Comparison of ENCODE assay signal across 24 mouse cellular contexts in genomic region chr8:83625676-83626299, GRCm38 (mm10). TPM values are rescaled to one million over a fixed set of nuclear protein-coding genes. Genes with fewer than 3 reads are reported as not detected.
A peak's percentile ranks its signal among the peaks of the same experiment; 100 is the strongest.
DNase-seq lines count a peak whose midpoint lies in the region; ATAC-seq and TF ChIP-seq lines count a peak whose summit lies in the region.
"Had no signal": no experiment of that assay in that cellular context is flagged by ENCODE, and none has a peak within 500 bp of the region (broad histone marks: within the 10 kb centered on the region; RNA-seq: fewer than 3 reads in every experiment).

No protein-coding gene starts in this region.

- H3K36me3 ChIP-seq in liver, embryonic 14.5 days (replicated peaks; ENCODE audit: control insufficient read depth, insufficient read depth, low read depth), result no peaks in the 10 kb centered on the region
- H3K36me3 ChIP-seq: embryonic facial prominence, embryonic 13.5 days; heart, embryonic 13.5 days; limb, embryonic 15.5 days had no signal

- TF ChIP-seq CTCF in liver, embryonic 14.5 days (IDR thresholded peaks at IDR 0.05; ENCODE audit: low read depth), result no peak

- H3K4me2 ChIP-seq in liver, embryonic 14.5 days (ENCODE audit: low read depth), result peak overlapping the region; percentile 43
- H3K4me2 ChIP-seq: embryonic facial prominence, embryonic 13.5 days; heart, embryonic 13.5 days; limb, embryonic 15.5 days; midbrain, embryonic 11.5 days had no signal

- WGBS in liver, embryonic 14.5 days (ENCODE audit: insufficient replicate concordance), result 40% methylated on average over 6 of the region's 6 CpGs

- no peak overlapping the region for H3K4me3 ChIP-seq in liver, embryonic 14.5 days (ENCODE audit: insufficient read depth in 1 of 2, low read depth in 2 of 2, low read length in 2 of 2)
- H3K4me3 ChIP-seq: embryonic facial prominence, embryonic 13.5 days; heart, embryonic 13.5 days; limb, embryonic 15.5 days had no signal

- H3K27ac ChIP-seq in liver, embryonic 14.5 days, result peak overlapping the region; percentile 35; the same call in 1 of the 2 replicates
- H3K27ac ChIP-seq: embryonic facial prominence, embryonic 13.5 days; heart, embryonic 13.5 days; limb, embryonic 15.5 days had no signal

- peak; percentile 80 for DNase-seq in heart, adult 11 months
- DNase-seq in heart, adult 8-10 months (ENCODE audit: low spot score), result no peak
- DNase-seq in liver, embryonic 14.5 days (ENCODE audit: low read depth in 3 of 3, low spot score in 3 of 3), result peak in 2 of 3 experiments; percentile 40 to 70
- no peak for DNase-seq in left cerebral cortex, postnatal 10 days (ENCODE audit: extremely low spot score in 1 of 2, low spot score in 2 of 2)
- DNase-seq in urinary bladder, adult 18-20 months (ENCODE audit: low spot score in 2 of 2), result no peak
- no peak for DNase-seq in adrenal gland, postnatal 36 days
- DNase-seq: adrenal gland, postnatal 10 days; cerebellum, adult 11 months; cerebellum, postnatal 25 days; embryo, embryonic 11 days; gastrocnemius, postnatal 14 days; heart, adult 18-20 months; heart, postnatal 14 days; kidney, postnatal 4 days; right cerebral cortex, postnatal 4 days had no signal

- H3K9ac ChIP-seq in liver, embryonic 14.5 days (replicated peaks), result no peak overlapping the region
- H3K9ac ChIP-seq: embryonic facial prominence, embryonic 13.5 days; heart, embryonic 13.5 days; limb, embryonic 15.5 days had no signal

- ATAC-seq in erythroblast, adult 5-6 weeks (replicated peaks; ENCODE audit: low FRiP score, poor library complexity, severe bottlenecking), result peak; percentile 56
- peak; percentile 77 for ATAC-seq in liver, embryonic 14.5 days (ENCODE audit: insufficient read depth)
- ATAC-seq in activated CD4-positive, CD25-positive, alpha-beta regulatory T cell, adult 4 months, result no peak
- ATAC-seq: CD4-positive, CD25-positive, alpha-beta regulatory T cell, adult 4 months; forebrain, embryonic 16.5 days; intestine, postnatal 0 days had no signal

- H3K27me3 ChIP-seq in liver, embryonic 14.5 days (ENCODE audit: control insufficient read depth, insufficient read depth, low read length), result no peaks in the 10 kb centered on the region
- H3K27me3 ChIP-seq: embryonic facial prominence, embryonic 13.5 days; limb, embryonic 15.5 days had no signal

- intact Hi-C loops in left cerebral cortex, postnatal 10 days (cut with DNase I), result no loop called here

- peaks cover 36 to 41% of the 10 kb centered on the region in 2 experiments for H3K4me1 ChIP-seq in liver, embryonic 14.5 days (replicated peaks; ENCODE audit: control insufficient read depth in 2 of 2, insufficient read depth in 2 of 2, low read length in 1 of 2)
- H3K4me1 ChIP-seq: embryonic facial prominence, embryonic 13.5 days had no signal

- peak; percentile 91 for TF ChIP-seq EP300 in liver, embryonic 14.5 days (IDR thresholded peaks at IDR 0.05; ENCODE audit: low read depth)

- no peaks in the 10 kb centered on the region for H3K9me3 ChIP-seq in liver, embryonic 14.5 days (ENCODE audit: control insufficient read depth, low read length)
- H3K9me3 ChIP-seq: embryonic facial prominence, embryonic 13.5 days; heart, embryonic 13.5 days; limb, embryonic 15.5 days had no signal

RNA-seq across cellular contexts. Expression of gene Dnajb1, which starts 17.8 kb away (rescaled TPM):
- 10 to 100 TPM; 11.0 to 14.2 (median 12.6) TPM for total RNA-seq in heart, adult 8-10 months (2022)
- 12.9 and 25.7 TPM in 2 replicates for total RNA-seq in erythroblast, adult 5-6 weeks (2015; ENCODE audit: low replicate concordance)
- 15.6 and 19.5 TPM in 2 replicates for total RNA-seq in erythroblast, adult 5-6 weeks (2017; ENCODE audit: low replicate concordance)
- polyA plus RNA-seq in liver, embryonic 14.5 days (2012; rRNA removed), result 26.1 and 32.7 TPM in 2 replicates
- 37.6 and 37.8 TPM in 2 replicates for polyA plus RNA-seq in liver, embryonic 14.5 days (2014; fragmentation: Nextera tagmentation; extraction: Ambion mirVana)
- total RNA-seq in left cerebral cortex, postnatal 10 days (2021), result 10 to 100 TPM; 35.9 to 36.3 TPM
- total RNA-seq in adrenal gland, postnatal 36 days (2021), result 10 to 100 TPM; 38.5 to 57.2 TPM
- 10 to 100 TPM; 40.7 to 44.0 TPM for polyA plus RNA-seq in activated CD4-positive, CD25-positive, alpha-beta regulatory T cell, adult 4 months (2017; shearing (Covaris generic))

RNA-seq across cellular contexts. Expression of gene Tecr, which starts 18.0 kb away (rescaled TPM):
- 100 to 1,000 TPM; 539 to 688 (median 589) TPM for total RNA-seq in heart, adult 8-10 months (2022)
- 130 and 150 TPM in 2 replicates for total RNA-seq in erythroblast, adult 5-6 weeks (2015; ENCODE audit: low replicate concordance)
- total RNA-seq in erythroblast, adult 5-6 weeks (2017; ENCODE audit: low replicate concordance), result 47.5 and 77.4 TPM in 2 replicates
- 176 and 217 TPM in 2 replicates for polyA plus RNA-seq in liver, embryonic 14.5 days (2012; rRNA removed)
- 294 and 325 TPM in 2 replicates for polyA plus RNA-seq in liver, embryonic 14.5 days (2014; fragmentation: Nextera tagmentation; extraction: Ambion mirVana)
- 100 to 1,000 TPM; 642 to 649 TPM for total RNA-seq in left cerebral cortex, postnatal 10 days (2021)
- total RNA-seq in adrenal gland, postnatal 36 days (2021), result 100 to 1,000 TPM; 450 to 470 TPM
- 100 to 1,000 TPM; 421 to 424 TPM for polyA plus RNA-seq in activated CD4-positive, CD25-positive, alpha-beta regulatory T cell, adult 4 months (2017; shearing (Covaris generic))

RNA-seq across cellular contexts. Expression of gene Gipc1, which starts 26.7 kb away (rescaled TPM):
- total RNA-seq in heart, adult 8-10 months (2022), result 10 to 100 TPM; 21.4 to 25.1 (median 23.3) TPM
- total RNA-seq in erythroblast, adult 5-6 weeks (2015; ENCODE audit: low replicate concordance), result 4.4 and 16.7 TPM in 2 replicates
- 5.2 and 8.6 TPM in 2 replicates for total RNA-seq in erythroblast, adult 5-6 weeks (2017; ENCODE audit: low replicate concordance)
- 22.5 and 27.2 TPM in 2 replicates for polyA plus RNA-seq in liver, embryonic 14.5 days (2012; rRNA removed)
- polyA plus RNA-seq in liver, embryonic 14.5 days (2014; fragmentation: Nextera tagmentation; extraction: Ambion mirVana), result 32.5 and 34.7 TPM in 2 replicates
- 10 to 100 TPM; 84.0 to 86.7 TPM for total RNA-seq in left cerebral cortex, postnatal 10 days (2021)
- 10 to 100 TPM; 37.8 to 44.0 TPM for total RNA-seq in adrenal gland, postnatal 36 days (2021)
- 10 to 100 TPM; 21.5 to 26.8 TPM for polyA plus RNA-seq in activated CD4-positive, CD25-positive, alpha-beta regulatory T cell, adult 4 months (2017; shearing (Covaris generic))

RNA-seq across cellular contexts. Expression of gene Ptger1, which starts 40.7 kb away (rescaled TPM):
- under 1 TPM; 0.17 to 0.57 (median 0.26) TPM for total RNA-seq in heart, adult 8-10 months (2022)
- total RNA-seq in erythroblast, adult 5-6 weeks (2015; ENCODE audit: low replicate concordance), result 0.21 TPM in 1 of 2 replicates, not detected in the other
- 0.56 and 0.60 TPM in 2 replicates for total RNA-seq in erythroblast, adult 5-6 weeks (2017; ENCODE audit: low replicate concordance)
- 0.09 and 0.19 TPM in 2 replicates for polyA plus RNA-seq in liver, embryonic 14.5 days (2012; rRNA removed)
- polyA plus RNA-seq in liver, embryonic 14.5 days (2014; fragmentation: Nextera tagmentation; extraction: Ambion mirVana), result 0.18 and 0.47 TPM in 2 replicates
- under 1 TPM; 0.71 to 0.77 TPM for total RNA-seq in left cerebral cortex, postnatal 10 days (2021)
- 1 to 10 TPM in 1 of 2 experiments, under 1 TPM in 1; 0.63 to 2.2 TPM for total RNA-seq in adrenal gland, postnatal 36 days (2021)
- polyA plus RNA-seq in activated CD4-positive, CD25-positive, alpha-beta regulatory T cell, adult 4 months (2017; shearing (Covaris generic)), result 1 to 10 TPM in 1 of 2 experiments, under 1 TPM in 1; 0.93 to 1.1 TPM

RNA-seq across cellular contexts. Expression of gene Ndufb7, which starts 59.3 kb away (rescaled TPM):
- total RNA-seq in heart, adult 8-10 months (2022), result 100 to 1,000 TPM; 561 to 765 (median 683) TPM
- total RNA-seq in erythroblast, adult 5-6 weeks (2015; ENCODE audit: low replicate concordance), result 49.8 and 57.9 TPM in 2 replicates
- total RNA-seq in erythroblast, adult 5-6 weeks (2017; ENCODE audit: low replicate concordance), result 59.0 and 89.2 TPM in 2 replicates
- polyA plus RNA-seq in liver, embryonic 14.5 days (2012; rRNA removed), result 160 and 197 TPM in 2 replicates
- 283 and 290 TPM in 2 replicates for polyA plus RNA-seq in liver, embryonic 14.5 days (2014; fragmentation: Nextera tagmentation; extraction: Ambion mirVana)
- total RNA-seq in left cerebral cortex, postnatal 10 days (2021), result 100 to 1,000 TPM; 141 to 145 TPM
- total RNA-seq in adrenal gland, postnatal 36 days (2021), result 100 to 1,000 TPM; 218 to 228 TPM
- polyA plus RNA-seq in activated CD4-positive, CD25-positive, alpha-beta regulatory T cell, adult 4 months (2017; shearing (Covaris generic)), result 100 to 1,000 TPM; 350 to 354 TPM

Comparison
In these comparisons a context has a peak if more than half of its experiments do, and no peak if none do; other contexts are left out.
1. DNase-seq: peak in heart, adult 11 months (single experiment) and liver, embryonic 14.5 days (2 of 3); none in heart, adult 8-10 months (single experiment), left cerebral cortex, postnatal 10 days (0 of 2), urinary bladder, adult 18-20 months (0 of 2) and adrenal gland, postnatal 36 days (0 of 2).